Comparison of ENCODE assay signal across 8 mouse cellular contexts in genomic region chr7:110701681-110702413, GRCm38 (mm10).
DNase-seq lines count a peak whose midpoint lies in the region; ATAC-seq and TF ChIP-seq lines count a peak whose summit lies in the region.

No protein-coding gene starts in this region.

- no peak for ATAC-seq in kidney, postnatal 0 days (replicated peaks; ENCODE audit: low FRiP score, low read depth)
- ATAC-seq in G1E (ENCODE audit: extremely low read depth, insufficient number of reproducible peaks, low FRiP score, poor library complexity, severe bottlenecking): no peak
- peak; percentile 57 for ATAC-seq in lung, postnatal 0 days
- ATAC-seq in megakaryocyte, adult 5-6 weeks (ENCODE audit: poor library complexity, severe bottlenecking): no peak

- H3K9me3 ChIP-seq in kidney, postnatal 0 days (replicated peaks; ENCODE audit: low read length): no peaks in the 10 kb centered on the region
- no peaks in the 10 kb centered on the region for H3K9me3 ChIP-seq in G1E (replicated peaks)
- H3K9me3 ChIP-seq in lung, postnatal 0 days (ENCODE audit: low read length): no peaks in the 10 kb centered on the region

- TF ChIP-seq CTCF in kidney, postnatal 0 days (IDR thresholded peaks at IDR 0.05; ENCODE audit: low read depth): no peak
- no peak for TF ChIP-seq CTCF in G1E (IDR thresholded peaks at IDR 0.05; ENCODE audit: low read depth, low read length)
- TF ChIP-seq CTCF in lung, postnatal 0 days (IDR thresholded peaks at IDR 0.05): no peak

- DNase-seq in kidney, postnatal 0 days (ENCODE audit: low spot score): peak; percentile 68
- no peak for DNase-seq in kidney, adult 9 months
- DNase-seq in G1E (ENCODE audit: low spot score): peak; percentile 13
- peak; percentile 82 for DNase-seq in embryo, embryonic 10 days (ENCODE audit: low spot score)
- peak; percentile 91 for DNase-seq in lung, postnatal 0 days (ENCODE audit: low spot score)
- no peak for DNase-seq in thymus, postnatal 0 days (ENCODE audit: low spot score)
- DNase-seq in urinary bladder, postnatal 10 days (ENCODE audit: low spot score): no peak

- H3K4me2 ChIP-seq in kidney, postnatal 0 days (ENCODE audit: low read length): no peak overlapping the region
- no peak overlapping the region for H3K4me2 ChIP-seq in lung, postnatal 0 days (replicated peaks; ENCODE audit: low read depth, low read length)

- peak; percentile 84 for TF ChIP-seq EP300 in lung, postnatal 0 days (IDR thresholded peaks at IDR 0.05)

- H3K27me3 ChIP-seq in kidney, postnatal 0 days (ENCODE audit: insufficient read depth, low read length): no peaks in the 10 kb centered on the region
- no peaks in the 10 kb centered on the region for H3K27me3 ChIP-seq in G1E (ENCODE audit: insufficient read depth, low read length)
- H3K27me3 ChIP-seq in lung, postnatal 0 days (replicated peaks; ENCODE audit: insufficient read depth, low read length): no peaks in the 10 kb centered on the region

- H3K27ac ChIP-seq in kidney, postnatal 0 days: no peak overlapping the region
- H3K27ac ChIP-seq in lung, postnatal 0 days (ENCODE audit: low read length): peak overlapping the region; percentile 51

- no peak overlapping the region for H3K4me3 ChIP-seq in kidney, postnatal 0 days (replicated peaks; ENCODE audit: low read depth, low read length)
- H3K4me3 ChIP-seq in G1E (ENCODE audit: low read depth, low read length): no peak overlapping the region
- no peak overlapping the region for H3K4me3 ChIP-seq in lung, postnatal 0 days (ENCODE audit: low read depth, low read length)

- 0 out of 2 replicates have a peak, but pooled peaks cover 4% of the 10 kb centered on the region for H3K4me1 ChIP-seq in kidney, postnatal 0 days (replicated peaks; ENCODE audit: insufficient read depth, low read length)
- no peaks in the 10 kb centered on the region for H3K4me1 ChIP-seq in G1E (ENCODE audit: insufficient read depth, low read depth, low read length)
- H3K4me1 ChIP-seq in lung, postnatal 0 days (ENCODE audit: insufficient read depth, low read depth, low read length): no peaks in the 10 kb centered on the region

- 51% methylated on average over 11 of the region's 11 CpGs for WGBS in kidney, postnatal 0 days
- 42% methylated on average over 11 of the region's 11 CpGs for WGBS in lung, postnatal 0 days

- H3K36me3 ChIP-seq in kidney, postnatal 0 days (ENCODE audit: insufficient read depth, low read length): no peaks in the 10 kb centered on the region
- H3K36me3 ChIP-seq in G1E (replicated peaks): no peaks in the 10 kb centered on the region
- no peaks in the 10 kb centered on the region for H3K36me3 ChIP-seq in lung, postnatal 0 days (ENCODE audit: insufficient read depth, low read length)

- no peak overlapping the region for H3K9ac ChIP-seq in kidney, postnatal 0 days (ENCODE audit: low read depth, low read length)
- no peak overlapping the region for H3K9ac ChIP-seq in lung, postnatal 0 days (replicated peaks; ENCODE audit: low read depth)

Comparison
In these comparisons a context has a peak if more than half of its experiments do, and no peak if none do; other contexts are left out.
1. DNase-seq: peak in kidney, postnatal 0 days (single experiment), G1E (single experiment), embryo, embryonic 10 days (single experiment) and lung, postnatal 0 days (single experiment); none in kidney, adult 9 months (single experiment), thymus, postnatal 0 days (single experiment) and urinary bladder, postnatal 10 days (single experiment).